Mouse (Mus musculus) heart, adult 2 months (tissue): ENCODE data around the gene Supt6. TPM values are rescaled to one million over a fixed set of nuclear protein-coding genes. Genes with fewer than 3 reads are reported as not detected.
A peak's percentile ranks its signal among the peaks of the same experiment; 100 is the strongest.

Source experiments
- DNase-seq, 2 experiments: peaks; one replicate each; pipeline ENCODE4 v3.0.0; 2021
- H3K27ac ChIP-seq: fragments of 200-600 bp; 2 replicates; pipeline ENCODE4 v1.8.1; 2022
- H3K27me3 ChIP-seq: fragments of 200-500 bp; 2 replicates; pipeline ENCODE4 v1.6.1; 2012; ENCODE audit warnings: mild to moderate bottlenecking, low read length, inconsistent platforms, mixed read lengths; ENCODE audit not compliant: control insufficient read depth, insufficient read depth
- H3K36me3 ChIP-seq: fragments of 200-500 bp; 2 replicates; pipeline ENCODE4 v1.6.1; 2012; ENCODE audit warnings: low read length, inconsistent platforms; ENCODE audit not compliant: control insufficient read depth, insufficient read depth
- H3K4me1 ChIP-seq: fragments of 200-500 bp; 2 replicates; pipeline ENCODE4 v1.6.1; 2011; ENCODE audit warnings: low read length; ENCODE audit not compliant: control insufficient read depth, insufficient read depth
- H3K4me3 ChIP-seq: fragments of 200-600 bp; 2 replicates; pipeline ENCODE4 v1.8.1; 2022
- H3K79me2 ChIP-seq: fragments of 200-500 bp; replicated peaks from 2 replicates; pipeline ENCODE4 v1.6.1; 2012; ENCODE audit warnings: mild to moderate bottlenecking, inconsistent platforms, low read length, moderate library complexity, mixed read lengths; ENCODE audit not compliant: control insufficient read depth, insufficient read depth
- H3K9ac ChIP-seq: fragments of 200-500 bp; 2 replicates; pipeline ENCODE4 v1.6.1; 2012; ENCODE audit warnings: low read depth, mild to moderate bottlenecking, control low read depth, inconsistent platforms, low read length, mixed read lengths
- CTCF ChIP-seq: fragments of 200-600 bp; IDR thresholded peaks from 2 replicates; pipeline ENCODE4 v1.8.1; 2022; ENCODE audit warnings: antibody characterized with exemption, mild to moderate bottlenecking, moderate library complexity
- EP300 ChIP-seq: fragments of 200-500 bp; IDR thresholded peaks from 2 replicates; pipeline ENCODE4 v1.6.1; 2011; ENCODE audit warnings: low read depth, low read length, control low read depth; ENCODE audit not compliant: insufficient read depth
- POLR2A ChIP-seq: fragments of 200-500 bp; IDR thresholded peaks from 2 replicates; pipeline ENCODE4 v1.6.1; 2011; ENCODE audit warnings: mild to moderate bottlenecking, low read depth, low read length, control low read depth; ENCODE audit not compliant: insufficient read depth
- WGBS: fragments of 180-500 bp; shearing (Covaris S2); methylation state at CpG from one replicate; pipeline ENCODE4 v1.1.7; 2018; 5-methylcytosine and 5-hydroxymethylcytosine counted together
- intact Hi-C: fragments of 180-260 bp; cut with DNase I; formaldehyde crosslinking; loops from one replicate; pipeline ENCODE4 v1.15.1; 2025
- polyA plus RNA-seq: library from polyadenylated mRNA; depleted of rRNA; stranded (reverse); fragments of >200 nt; gene quantifications from 2 replicates; pipeline ENCODE4 v1.2.3, GENCODE M21; 2012
- total RNA-seq, 2 experiments: library from RNA; stranded (reverse); gene quantifications; 2 replicates each; pipeline ENCODE4 v1.2.3; 2021

The Supt6 gene
- total and polyA plus RNA-seq, 3 experiments = 13.1 to 32.1 (median 29.5) TPM

DNA sequence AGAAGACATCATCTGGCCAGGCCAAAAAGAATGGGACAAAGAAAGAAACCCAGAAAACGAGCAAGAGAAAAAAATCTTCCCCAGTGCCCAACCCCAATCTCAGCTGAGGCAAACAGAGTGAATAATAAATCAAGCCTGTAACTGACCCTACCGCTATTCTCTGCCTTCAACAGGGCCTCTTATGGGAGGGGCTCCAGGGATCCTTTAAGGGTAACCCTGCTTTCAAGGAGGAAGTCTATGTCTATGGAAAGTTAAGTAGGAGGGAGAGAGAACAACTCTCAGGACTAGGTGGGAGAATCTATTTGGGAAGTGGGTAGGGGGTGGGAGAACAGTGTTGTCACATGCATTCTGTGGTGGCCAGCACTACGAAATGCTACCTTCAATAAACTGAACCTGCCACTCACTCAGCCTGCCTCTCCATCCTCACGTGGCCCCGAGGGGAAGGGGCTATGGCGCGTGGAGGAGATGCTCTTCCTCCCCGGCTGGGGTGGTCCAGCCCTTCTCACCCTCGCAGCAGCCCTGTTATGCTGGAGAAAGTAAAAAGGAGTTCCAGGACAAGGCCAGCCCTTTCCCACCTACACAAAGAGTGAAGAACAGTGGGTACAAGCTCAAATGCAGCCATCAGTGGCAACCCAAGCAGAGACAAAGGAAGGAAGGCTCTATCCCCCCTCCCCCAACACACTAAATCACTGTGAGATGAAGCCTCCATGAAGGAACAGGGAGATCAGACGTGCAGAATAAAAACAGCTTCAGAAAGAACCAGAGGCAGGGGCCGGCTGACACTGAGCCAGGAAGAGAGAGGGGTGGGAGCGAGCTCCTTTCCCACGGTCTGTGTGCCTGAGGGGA lies 40.2 kb downstream of the Supt6 start:
- no peaks in the 10 kb centered on the region for H3K36me3 ChIP-seq
- peaks cover under 1% of the 10 kb centered on the region; the same call in 1 of the 2 replicates for H3K4me1 ChIP-seq
- WGBS = 85% methylated on average over 13 of the region's 13 CpGs
- H3K4me3 ChIP-seq = no peak overlapping the region
- no peaks in the 10 kb centered on the region for H3K27me3 ChIP-seq
- TF ChIP-seq CTCF = no peak
- no peak for TF ChIP-seq POLR2A
- no peak for TF ChIP-seq EP300
- no peak for DNase-seq
- H3K79me2 ChIP-seq = no peaks in the 10 kb centered on the region
- intact Hi-C loops = no loop called here
- no peak overlapping the region for H3K27ac ChIP-seq
- no peak overlapping the region for H3K9ac ChIP-seq

DNA sequence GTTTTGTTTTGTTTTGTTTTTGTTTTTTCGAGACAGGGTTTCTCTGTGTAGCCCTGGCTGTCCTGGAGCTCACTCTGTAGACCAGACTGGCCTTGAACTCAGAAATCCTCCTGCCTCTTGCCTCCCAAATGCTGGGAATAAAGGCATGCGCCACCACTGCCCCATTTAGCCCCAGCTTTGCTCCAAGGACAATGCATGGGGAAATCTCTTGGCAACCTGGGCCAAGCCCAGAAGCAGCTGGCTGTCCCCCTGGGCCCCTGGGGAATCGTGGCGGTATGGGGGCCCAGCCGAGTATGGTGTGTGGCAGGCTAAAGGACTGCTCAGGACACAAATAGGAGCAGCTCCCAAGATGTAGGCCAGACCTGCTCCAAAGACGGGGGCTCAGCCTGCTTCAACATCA lies 41.5 kb downstream of the Supt6 start:
- Histone ChIP-seq H3K4me1 (no peaks in the 10 kb centered on the region), H3K4me3 (no peak overlapping the region), H3K36me3 (no peaks in the 10 kb centered on the region), H3K9ac (no peak overlapping the region), H3K27me3 (no peaks in the 10 kb centered on the region), H3K79me2 (no peaks in the 10 kb centered on the region), H3K27ac (no peak overlapping the region)
- 68% methylated on average over 6 of the region's 6 CpGs for WGBS
- intact Hi-C loops = no loop called here
- no peak for TF ChIP-seq EP300
- no peak for TF ChIP-seq POLR2A
- TF ChIP-seq CTCF = no peak
- DNase-seq = no peak

- H3K27ac ChIP-seq = no peak overlapping the region
- no peaks in the 10 kb centered on the region for H3K36me3 ChIP-seq
- no peak for DNase-seq
- no peaks in the 10 kb centered on the region for H3K4me1 ChIP-seq
- no peak overlapping the region for H3K9ac ChIP-seq
- H3K27me3 ChIP-seq = no peaks in the 10 kb centered on the region
- no peaks in the 10 kb centered on the region for H3K79me2 ChIP-seq
- WGBS = 84% methylated on average over 3 of the region's 3 CpGs
- intact Hi-C loops = no loop called here
- H3K4me3 ChIP-seq = no peak overlapping the region
- TF ChIP-seq POLR2A (no peak), EP300 (no peak), CTCF (no peak)
Observed at GRCm38 (mm10) chr11:78202372-78202771, 43.4 kb downstream of the Supt6 start.

- 50% methylated on average over 23 of the region's 23 CpGs for WGBS
- H3K27ac ChIP-seq = no peak overlapping the region
- DNase-seq = no peak
Observed at GRCm38 (mm10) chr11:78195101-78195863, 50.5 kb downstream of the Supt6 start.

DNA sequence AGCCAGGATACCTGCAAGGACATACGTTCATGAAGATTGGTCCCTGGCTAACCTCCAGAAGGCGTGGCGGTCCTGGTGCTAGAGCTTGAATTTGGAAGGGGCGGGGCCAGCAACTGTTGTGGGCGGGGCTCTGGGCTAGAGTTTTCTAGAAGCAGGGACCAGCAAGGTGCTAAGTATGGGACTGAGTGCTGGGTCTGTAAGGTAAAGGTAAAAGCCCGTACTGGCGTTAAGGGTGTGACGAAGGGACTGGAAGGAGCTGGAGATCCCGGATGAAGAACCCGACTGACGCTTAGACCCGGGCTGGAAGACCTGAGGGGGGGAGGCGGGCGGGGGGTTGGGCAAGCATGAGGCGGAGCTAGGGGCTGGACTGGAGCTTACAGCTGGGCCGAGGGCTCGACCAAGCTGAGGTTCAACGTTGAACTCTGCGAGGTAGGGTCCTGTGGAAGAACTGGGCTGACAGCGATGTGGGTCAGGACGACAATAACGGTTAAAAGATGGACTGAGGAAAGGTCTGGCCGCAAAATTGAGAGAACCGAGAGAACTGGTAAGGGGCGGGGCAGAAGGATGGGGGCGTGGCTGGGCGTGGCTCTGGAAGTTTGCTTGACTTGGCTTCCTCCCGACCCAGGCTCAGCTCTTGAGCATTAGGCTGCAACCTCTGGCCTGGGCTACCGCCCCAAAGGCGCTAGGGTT lies 51.2 kb downstream of the Supt6 start:
- intact Hi-C loops = no loop called here
- Histone ChIP-seq H3K9ac (peak overlapping the region; percentile 48), H3K36me3 (no peaks in the 10 kb centered on the region), H3K4me3 (peak overlapping the region; percentile 49), H3K27me3 (no peaks in the 10 kb centered on the region), H3K79me2 (no peaks in the 10 kb centered on the region), H3K27ac (no peak overlapping the region), H3K4me1 (peaks cover 4% of the 10 kb centered on the region; the same call in 1 of the 2 replicates)
- TF ChIP-seq CTCF (no peak), POLR2A (peak; percentile 46; the same call in 1 of the 2 replicates)
- peak; percentile 83 to 84 for DNase-seq
- 4% methylated on average over 30 of the region's 30 CpGs for WGBS

More at GRCm38 (mm10) chr11:78195101-78195863, 50.5 kb downstream of the Supt6 start:
- H3K9ac ChIP-seq = peak overlapping the region; percentile 48
- TF ChIP-seq EP300 (no peak), CTCF (no peak), POLR2A (no peak)
- no peaks in the 10 kb centered on the region for H3K36me3 ChIP-seq
- intact Hi-C loops = no loop called here
- H3K4me1 ChIP-seq = peaks cover 4% of the 10 kb centered on the region; the same call in 1 of the 2 replicates
- no peaks in the 10 kb centered on the region for H3K27me3 ChIP-seq
- H3K79me2 ChIP-seq = no peaks in the 10 kb centered on the region
- H3K4me3 ChIP-seq = peak overlapping the region; percentile 49
